Mouse (Mus musculus) adipocyte (in vitro differentiated cells): ENCODE data around the gene Tbk1.

ENCODE experiments used
- DNase-seq: peaks from one replicate; pipeline ENCODE4 v3.0.0-alpha.2; 2016; ENCODE audit warnings: low spot score

The Tbk1 gene

DNA sequence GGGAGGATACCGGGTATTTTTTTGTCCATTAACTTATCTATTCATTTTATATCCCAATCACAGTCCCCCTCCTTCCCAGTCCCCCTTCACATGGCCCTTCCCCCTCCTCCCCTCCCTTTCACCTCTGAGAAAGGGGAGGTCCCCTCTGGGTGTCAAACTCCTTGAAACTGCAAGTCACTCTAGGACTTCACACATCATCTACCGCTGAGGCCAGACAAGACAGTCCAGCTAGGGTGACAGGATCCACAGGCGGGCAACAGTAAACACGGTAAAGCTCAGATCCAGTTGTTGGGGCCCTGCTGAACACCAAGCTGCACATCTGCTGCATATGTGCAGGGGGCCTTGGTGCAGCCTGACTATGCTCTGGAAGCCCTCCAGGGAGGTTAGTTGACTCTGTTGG, 51.6 kb downstream of the Tbk1 start:
- no peak for DNase-seq

DNA sequence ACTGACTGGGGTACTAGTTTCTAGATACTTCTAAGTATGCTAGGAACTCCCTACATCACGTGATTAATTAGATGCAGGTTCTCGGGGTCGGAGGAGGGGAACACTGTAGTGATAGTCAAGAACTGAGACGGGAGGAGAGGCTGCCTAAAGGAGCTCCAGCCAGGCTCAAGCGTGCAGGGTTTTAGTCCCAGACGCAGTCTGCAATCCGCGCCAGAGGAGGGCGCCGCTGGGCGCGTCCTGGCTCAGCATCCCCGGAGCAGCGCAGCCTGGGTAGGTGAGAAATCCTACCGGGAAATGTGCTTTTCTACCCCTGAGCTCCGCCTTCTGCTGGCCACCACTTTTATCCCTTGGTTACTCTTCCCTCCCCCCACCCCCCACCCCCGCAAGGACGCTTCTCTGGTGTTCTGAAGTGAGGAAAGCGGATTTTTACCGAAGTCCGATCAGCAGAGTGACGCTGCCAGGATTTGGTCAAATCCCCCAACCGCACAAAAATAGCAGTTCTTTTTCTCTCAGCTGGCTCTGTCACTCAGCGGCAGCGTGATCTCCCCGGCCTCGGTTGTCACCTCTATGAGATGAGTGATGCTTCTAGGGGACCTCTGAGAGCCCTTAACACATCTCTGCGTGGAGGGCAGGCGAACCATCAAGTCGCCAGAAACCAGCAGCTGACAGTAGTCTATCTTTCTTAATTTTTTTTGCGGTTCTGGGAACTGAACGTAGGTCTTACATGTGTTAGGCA, 53.3 kb downstream of the Tbk1 start:
- no peak for DNase-seq

DNA sequence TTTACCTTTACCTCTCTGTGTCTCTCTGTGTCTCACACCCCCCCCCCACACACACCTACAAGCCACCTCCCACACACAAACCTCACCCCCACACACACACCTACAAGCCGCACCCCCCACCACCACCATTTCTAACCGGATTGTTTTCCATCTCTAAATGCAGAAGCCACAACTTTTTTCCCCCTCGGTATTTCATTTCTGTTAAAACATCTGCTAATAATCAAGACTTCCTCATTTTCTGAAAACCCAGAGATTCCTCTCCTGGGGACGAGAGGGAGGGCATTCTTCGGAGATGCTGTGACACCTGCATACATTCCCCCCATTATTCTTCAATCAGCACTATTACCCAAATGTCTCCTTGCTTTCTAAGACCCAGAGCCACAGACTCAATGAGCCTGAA, 55.0 kb downstream of the Tbk1 start:
- no peak for DNase-seq

DNA sequence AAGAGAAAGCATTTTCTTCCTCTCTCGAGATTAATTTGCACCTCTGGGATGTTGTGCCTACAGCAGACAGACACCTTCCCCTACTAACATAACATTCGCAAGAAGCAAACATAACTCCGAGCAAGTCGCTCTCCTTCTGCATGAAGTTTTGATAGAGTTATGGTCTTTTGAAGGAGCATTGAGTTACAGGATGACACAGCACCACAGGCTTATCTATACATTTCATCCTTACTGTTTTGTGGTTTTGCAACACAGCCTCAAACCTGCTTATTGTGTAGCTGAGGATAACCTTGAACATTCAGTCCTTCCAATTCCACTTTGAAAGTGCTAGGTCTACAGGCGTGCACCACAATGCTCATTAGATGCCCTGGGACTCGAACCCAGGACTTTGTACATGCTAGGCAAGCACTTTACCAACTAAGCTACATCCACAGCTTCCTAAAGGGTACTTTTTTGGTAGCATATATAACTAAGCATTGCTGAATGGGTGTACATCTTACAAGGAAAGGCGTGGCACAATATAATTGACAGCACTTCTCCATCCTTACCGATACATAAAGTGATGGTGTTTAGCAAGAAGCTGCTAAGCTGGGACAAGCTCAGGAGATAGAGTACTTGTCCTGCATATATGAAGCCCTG, 56.1 kb downstream of the Tbk1 start:
- DNase-seq = no peak

DNA sequence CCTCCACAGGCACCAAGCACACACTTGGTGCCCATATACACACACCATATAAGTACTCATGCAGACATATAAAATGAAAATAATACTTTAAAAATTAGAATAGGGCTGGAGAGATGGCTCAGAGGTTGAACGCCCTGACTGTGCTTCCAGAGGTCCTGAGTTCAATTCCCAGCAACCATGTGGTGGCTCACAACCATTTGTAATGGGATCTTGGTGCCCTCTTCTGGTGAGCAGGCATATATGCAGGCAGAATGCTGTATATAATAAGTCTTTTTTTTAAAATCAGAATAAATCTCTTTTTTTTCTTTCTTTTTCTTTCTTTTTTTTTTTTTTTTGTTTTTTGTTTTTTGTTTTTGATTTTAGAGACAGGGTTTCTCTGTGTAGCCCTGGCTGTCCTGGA, 57.3 kb downstream of the Tbk1 start:
- no peak for DNase-seq

DNA sequence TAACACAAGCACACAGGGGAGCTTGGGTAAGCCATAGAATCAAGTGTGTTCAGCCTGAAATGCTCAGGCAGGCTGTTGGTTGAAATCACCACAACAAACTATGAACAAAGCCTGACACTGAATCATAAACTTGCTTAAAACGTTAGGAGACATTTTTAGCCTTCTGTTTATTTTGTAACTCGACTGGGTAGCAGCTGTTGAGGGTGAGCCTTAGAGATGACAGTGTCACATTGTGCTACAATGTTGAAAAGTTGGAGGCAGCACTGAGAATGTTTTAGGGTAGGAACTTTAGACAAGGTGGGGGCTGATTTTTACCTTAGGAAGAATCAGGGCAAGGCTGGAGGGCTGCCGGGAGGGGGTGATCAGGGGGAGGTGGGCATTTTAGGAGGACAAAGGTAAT, 58.1 kb downstream of the Tbk1 start:
- no peak for DNase-seq

DNA sequence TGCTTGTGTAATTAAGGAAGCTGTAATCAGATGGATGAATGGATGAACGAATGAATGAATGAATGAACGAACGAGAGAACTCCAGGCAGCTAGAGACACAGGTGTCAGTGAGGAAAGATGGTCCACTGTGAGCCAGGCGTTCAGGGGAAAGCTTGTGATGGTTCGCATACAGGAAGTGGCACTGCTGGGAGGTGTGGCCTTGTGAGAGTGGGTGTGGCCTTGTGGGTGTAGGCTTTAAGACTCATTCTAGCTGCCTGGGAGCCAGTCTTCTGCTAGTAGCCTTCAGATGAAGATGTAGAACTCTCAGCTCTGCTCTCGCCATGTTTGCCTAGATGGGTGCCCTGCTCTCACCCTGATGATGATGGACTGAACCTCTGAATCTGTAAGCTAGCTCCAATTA, 59.5 kb downstream of the Tbk1 start:
- DNase-seq = no peak

DNA sequence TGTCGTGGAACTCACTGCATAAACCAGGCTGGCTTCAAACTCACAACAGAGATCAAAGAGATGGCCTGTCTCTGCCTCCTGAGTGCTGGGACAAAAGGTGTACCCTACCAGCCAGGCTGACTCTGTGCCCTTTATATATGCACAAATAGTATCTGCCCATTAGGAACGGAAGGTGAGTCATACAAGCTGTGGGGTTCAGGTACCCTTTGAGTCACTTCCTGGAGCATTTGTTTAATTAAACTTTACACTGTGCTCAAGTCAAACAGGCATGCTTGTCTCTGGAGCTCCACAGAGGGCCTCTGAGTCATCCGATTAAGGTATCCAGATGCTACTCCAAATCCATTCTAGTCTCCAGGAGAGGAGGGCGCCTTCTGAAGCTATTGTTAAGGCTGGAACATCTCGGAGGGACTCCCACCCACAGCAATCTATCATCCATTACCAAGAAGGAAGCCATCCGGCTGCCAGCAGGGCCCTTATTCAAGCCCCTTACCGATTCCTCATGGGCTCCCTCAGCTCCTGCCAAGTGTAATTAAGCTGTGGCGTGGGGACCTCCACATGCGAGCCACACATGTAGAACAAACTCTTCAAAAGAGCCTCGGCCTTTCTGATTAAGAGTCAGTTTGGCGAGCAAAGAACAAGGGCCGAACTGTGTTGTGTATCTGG, 65.5 kb downstream of the Tbk1 start:
- no peak for DNase-seq

DNA sequence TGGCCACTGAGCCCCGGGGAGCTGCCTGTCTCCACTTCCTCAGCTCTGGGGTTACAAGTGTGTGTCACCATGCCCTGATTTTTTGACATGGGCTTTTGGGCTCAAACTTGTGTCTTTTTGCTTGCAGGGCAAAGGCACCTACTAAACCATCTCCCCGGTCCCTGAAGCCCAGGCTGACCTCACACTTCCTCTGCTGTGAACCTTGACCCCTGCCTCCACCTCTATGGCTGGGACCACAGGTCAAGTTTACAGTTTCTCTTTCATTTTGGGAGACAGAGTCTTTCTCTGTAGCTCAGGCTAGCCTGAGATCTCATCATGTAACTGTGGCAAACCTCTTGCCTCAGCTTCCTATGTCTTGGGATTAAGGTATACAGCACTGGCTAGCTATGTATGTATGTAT, 66.9 kb downstream of the Tbk1 start:
- DNase-seq = no peak

DNA sequence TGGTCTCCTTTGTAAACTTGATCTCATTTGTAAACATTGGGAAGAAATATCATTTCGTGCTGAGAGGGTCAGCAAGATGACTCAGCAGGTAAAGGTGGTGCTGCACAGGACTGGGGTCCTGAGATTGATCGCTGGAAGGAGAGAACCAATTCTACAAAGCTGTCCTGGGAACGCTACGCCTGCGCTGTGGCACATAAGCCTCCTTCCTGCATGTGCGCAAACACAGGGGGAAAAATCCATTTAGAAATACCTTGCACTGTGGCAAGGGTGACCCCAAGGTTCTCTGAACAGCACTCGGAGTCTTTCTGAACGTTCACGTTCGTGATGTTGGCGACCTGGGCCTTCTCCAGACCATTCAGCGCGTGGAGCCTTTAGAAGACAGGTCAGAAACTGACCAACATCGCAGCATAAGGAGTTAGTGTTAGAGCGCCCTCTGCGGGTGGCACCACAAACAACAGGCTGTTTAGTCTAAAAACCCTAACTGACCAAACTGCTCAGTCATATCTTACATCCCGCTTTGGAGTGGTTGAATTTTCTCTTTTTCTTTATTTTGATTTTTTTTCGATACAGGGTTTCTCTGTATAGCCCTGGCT, 70.5 kb downstream of the Tbk1 start:
- peak; percentile 56 for DNase-seq

DNA sequence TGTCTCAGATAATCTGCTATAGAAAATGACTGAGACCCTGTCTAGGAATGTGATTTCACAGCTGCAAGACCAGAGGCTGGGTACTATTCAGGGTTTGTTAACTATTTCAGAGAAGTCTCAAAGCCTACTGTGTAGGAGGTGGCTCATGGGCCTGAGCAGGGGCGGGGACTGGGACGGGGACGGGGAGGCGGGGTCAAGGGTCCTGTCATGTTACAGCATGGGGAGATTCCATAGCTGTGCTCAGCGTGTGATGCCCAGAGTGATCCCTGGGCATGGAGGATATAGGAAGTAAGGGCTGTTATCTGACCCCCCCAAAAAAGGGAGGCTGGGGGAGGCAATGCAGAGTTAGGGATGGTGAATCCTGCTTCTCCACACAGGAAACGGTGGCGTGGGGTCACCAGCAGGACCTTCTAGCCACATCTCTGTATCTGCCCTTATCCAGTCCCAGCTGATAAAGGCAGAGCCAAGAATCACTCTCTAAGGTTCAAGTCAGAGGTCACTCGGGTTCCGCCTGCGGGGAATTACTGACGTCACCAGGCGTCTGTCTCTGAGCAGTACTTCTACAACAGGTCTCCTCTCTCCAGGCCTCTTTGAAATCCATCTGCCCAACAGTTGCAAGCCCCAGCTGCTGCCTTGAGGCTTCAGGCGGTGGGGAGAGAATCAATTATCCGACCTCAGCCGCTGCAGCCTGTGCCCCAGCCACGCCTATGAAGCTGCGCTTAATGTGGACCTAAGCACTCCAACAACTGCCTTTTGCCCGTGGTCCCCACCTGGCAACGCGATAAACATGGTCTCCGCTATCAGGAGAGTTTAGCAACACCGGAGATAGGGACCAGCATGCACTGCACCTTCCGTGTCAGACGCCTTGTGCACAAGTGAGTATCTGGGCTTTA, 76.6 kb downstream of the Tbk1 start:
- no peak for DNase-seq

DNA sequence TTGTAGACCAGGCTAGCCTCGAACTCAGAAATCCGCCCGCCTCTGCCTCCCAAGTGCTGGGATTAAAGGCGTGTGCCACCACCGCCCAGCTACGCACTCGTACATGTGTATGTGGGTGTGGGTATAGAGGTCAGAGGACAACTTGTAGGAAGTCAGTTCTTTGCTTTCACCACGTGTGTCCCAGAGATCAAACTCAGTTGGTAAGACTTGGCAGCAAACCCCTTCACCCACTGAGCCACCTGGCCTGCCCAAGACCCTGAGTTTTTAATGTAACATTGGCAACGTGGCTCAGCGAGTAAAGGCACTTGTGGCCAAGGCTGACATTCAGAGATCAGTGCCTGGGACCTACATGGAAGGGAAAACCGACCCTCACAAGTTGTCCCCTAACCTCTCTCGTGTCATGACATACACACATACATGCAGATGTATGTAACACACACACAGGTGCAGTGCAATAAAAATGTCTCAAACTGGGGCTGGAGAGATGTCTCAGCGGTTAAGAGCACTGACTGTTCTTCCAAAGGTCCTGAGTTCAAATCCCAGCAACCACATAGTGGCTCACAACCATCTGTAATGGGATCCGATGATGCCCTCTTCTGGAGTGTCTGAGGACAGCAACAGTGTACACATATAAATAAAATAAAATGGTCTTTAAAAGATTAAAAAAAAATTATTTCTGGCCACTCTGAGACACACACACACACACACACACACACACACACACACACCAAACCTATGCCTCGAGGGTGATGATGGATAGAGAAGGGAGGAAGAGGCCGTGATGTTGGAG, 78.6 kb downstream of the Tbk1 start:
- no peak for DNase-seq

DNA sequence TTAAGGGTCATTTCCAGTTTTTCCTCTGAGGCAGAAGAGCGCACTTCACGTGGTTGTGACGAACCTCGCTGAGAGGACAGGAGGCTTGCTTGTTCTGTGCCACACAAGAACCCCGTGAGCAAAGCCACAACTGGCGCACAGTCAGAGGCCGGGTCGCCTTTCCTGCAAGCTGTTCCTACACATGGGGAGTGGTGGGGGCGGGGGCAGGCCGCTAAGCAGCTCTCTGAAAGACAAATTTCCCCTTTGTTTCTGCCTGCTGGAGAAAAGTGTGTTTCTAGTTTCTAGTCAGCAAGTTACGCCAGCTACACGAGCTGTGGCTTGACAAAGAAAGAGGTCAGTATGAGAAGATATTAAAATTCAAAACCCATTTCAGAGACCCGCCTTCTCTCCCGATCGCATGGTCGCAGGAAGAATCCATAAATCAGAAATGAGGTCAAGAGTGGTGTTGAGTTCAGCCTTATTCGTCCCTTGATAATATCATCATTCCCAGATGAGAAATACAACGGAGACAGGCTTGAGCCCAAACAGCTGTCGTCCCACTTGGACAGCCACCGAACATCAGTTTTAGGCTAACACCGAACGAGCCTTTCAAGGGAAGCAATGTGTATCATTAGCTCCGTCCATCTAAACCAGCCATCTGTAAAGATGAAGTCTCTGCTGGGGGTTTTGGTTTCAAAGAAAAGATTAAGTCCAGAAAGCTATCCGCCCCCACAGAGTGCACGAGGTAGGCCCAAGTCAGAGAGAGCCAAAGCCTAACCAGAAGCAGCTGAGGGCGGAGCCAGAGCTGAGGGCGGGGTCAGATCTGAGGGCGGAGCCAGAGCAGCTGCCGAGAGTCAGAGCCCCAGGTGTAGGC, 79.6 kb downstream of the Tbk1 start:
- DNase-seq = no peak

DNA sequence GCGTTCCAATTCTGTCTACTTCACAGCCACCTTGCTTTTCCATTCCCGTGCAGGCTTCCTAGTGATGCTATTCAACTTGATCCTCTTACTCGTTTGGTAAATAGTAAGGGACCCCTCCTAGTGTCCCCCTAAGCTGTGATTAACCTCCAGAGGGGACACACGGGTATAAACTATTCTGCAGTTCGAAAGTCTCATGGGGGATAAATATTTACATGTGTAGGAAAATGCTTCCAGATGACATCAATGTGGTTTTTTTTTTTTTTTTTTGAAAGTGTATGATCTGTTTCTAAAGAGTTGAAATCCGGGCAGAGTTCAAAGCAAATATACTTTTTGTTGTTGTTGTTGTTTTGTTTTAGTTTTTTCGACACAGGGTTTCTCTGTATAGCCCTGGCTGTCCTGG, 80.7 kb downstream of the Tbk1 start:
- no peak for DNase-seq

DNA sequence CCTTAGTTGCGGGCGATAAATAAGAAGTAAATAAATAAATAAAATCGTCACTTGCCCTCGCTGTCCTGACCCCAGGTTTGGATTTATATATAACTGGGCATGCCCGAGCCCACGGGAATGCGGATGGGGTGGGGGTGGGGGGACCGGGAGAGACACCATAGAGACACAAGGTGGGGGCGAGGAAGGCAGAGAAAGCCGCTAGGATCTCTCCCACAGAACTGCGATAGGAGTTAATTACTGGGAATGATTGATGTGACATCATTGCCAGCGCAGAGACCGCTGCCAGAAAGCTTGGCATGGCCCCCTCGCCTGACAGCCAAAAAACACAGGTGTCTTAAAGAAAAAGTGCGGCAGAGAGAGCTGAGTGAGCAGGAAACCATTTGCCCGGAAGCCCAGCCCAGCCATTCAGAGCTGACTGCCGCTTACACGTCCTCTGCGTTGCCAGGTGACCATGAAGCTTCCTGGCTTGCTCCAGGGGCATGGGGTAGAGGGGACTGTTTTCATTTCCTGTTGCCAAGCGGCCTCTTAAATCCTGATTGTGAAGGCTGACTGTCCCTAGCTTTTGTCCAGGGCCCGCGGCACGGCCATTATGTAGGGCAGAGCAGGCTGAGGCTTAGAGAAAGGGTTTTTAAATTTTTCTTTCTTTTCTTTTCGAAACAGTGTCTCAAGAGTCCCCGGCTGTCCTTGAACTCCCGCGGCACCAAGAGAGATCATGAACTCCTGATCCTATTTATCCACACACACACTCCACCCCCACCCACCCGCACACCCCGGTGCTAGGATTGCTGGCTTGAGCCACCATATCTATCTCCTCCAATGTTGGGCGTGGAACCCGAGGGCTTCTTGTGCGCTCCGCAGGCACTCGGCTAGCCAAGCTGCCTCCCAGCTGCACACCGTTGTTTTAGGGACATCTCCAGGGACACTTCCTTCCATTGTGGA, 81.3 kb downstream of the Tbk1 start:
- DNase-seq = no peak

DNA sequence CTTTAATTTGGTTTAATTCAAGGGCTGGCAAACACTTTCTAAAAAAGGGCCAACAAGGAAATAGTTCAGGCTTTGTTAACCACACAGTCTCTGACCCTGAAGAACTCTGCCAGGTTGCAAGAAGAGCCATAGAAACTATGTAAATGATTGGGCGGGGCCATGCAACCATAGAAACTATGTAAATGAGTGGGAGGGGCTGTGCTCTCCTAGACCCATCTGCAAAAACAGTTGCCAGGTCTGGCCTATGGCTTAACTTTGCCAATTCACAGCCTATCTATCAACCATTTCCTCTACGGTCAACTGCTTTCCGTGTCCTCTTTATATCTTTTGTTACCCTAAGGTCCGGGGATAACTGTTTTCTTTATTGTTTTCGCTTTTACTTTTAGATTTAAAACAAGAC, 85.4 kb downstream of the Tbk1 start:
- no peak for DNase-seq

DNA sequence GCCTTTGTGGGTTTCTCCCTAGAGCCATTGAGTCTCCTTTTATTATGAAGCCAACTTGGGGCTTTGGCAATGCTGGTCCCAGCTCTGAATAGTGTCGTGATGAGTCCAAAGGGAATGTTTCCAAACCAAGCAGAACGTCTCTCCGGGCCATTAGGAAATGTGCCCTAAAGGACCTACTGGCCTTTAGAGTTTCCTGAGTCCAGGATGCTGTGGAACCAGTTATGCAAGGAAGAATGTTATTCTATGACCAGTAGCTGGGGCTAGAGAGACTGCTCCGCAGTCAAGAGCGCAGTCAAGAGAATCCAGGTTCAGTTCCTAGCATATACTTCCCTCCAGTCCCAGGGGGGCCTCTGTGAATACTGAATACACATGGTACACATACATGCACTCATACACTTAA, 86.6 kb downstream of the Tbk1 start:
- DNase-seq = peak; percentile 16

DNA sequence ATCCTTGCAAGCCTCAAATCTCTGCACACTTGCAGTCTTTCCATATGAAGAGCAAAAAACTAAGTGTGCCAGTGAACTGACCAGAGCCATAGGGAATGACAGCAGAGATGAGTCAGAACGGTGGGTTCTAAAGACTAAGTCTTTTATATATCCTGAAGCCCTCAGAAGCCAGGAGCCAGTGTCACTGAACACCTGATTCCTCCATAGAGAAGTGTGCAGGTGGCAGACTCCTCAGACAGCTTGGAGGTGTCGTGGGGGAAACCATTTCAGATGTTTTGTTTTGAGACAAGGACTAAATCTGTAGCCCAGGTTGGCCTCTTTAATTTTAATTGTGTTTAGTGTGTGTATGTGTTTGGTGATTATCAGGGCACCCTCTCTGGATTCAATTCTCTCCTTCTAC, 87.5 kb downstream of the Tbk1 start:
- no peak for DNase-seq

DNA sequence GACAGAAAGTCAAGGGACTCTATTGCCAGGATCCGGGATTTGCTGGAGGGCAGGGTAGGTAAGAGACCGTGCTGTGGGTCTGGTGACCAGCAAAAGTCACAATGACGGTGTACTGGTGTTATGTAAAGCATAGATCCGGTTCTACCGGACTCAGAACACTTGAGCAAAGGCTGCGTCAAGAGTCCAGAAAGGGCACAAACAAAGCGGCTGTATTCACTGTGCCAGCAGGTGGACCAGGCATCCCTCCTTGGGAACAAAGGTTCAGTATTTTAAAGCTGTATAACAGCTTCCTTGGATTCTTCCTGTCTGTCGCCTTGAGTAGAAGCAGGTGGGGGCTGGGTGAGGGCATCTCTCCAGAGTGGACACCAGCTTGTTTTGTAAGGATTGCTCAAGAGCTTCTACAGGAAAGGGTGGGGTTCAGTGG, 88.1 kb downstream of the Tbk1 start:
- DNase-seq = no peak
